Mouse (Mus musculus): ENCODE measurements around the gene Lrmda.
A peak's percentile ranks its signal among the peaks of the same experiment; 100 is the strongest.

Lrmda gene

DNA sequence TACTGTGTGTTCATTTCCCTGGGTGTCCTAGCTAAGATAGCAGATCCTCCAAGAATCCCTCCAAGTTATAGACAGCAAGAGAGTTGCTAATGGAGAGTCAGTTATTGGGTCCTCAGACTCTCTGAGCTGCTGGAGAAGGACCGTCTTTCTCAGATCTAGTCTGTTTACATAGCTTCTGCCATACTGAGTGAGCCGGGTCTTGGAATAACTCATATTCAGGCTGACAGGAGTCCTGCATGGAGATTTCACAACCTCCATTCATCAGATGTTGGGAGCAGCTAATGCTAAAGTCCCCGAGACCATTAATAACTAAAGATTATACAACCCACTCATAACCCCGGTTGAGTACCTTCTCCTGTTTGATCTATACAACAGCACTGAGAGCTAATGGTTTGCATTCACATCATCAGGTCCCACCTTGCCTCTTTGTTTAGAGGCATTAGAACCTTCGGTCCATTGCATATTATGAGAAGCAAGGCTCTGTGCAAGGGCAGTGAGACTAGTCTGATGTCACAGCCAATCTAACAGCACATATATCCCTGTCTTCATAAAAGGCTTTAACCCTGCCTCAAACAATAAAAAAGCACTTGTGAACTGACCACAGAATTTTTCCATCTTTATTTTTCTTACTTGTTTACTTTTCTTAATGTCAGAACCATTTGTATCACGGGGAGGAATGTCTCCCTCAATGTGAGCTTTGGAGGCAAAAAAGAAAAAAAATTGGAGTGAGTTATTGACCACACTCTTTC, 1037.9 kb downstream of the Lrmda start:
- peak; percentile 74 for DNase-seq (ENCODE audit: low read depth)

DNA sequence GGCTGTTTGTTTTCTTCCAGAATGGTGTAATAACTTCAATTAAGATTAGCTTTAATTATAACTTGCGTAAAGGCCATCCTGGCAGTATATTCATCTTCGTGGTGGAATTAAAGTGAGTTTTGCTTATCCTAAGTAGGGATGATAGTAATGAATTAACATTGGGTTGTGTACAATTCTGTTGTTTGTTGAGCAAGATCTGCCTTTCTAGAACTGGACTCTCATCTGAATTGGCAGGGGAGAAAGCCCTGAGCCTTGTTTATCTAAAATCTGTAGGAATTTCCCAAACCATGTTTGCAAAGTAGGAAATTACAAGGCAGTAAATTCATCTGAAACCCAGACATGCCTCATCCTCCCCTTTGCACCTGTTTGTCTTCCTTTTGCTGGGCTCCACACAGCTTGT, 1038.5 kb downstream of the Lrmda start:
- peak; percentile 35 for DNase-seq (ENCODE audit: low read depth)

DNA sequence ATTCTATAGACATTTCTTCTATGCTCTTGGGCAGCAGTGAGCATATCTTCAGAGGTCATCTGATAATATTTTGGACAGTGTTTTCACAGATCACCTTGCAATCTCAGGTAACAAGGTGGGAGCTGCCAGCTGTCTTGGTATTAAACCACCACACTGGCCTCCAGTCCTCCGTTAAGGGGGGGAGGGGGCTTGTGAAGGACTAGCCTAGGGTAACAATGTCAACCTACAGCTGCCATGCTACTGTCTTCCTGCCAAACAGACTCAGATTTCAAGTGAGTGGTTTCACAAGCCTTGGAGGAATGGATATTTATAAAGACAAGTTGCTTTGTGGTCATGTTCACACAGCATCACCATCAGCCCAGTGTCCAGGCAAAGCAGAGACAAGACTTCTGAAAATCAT, 1059.2 kb downstream of the Lrmda start:
- DNase-seq (ENCODE audit: low read depth): no peak

DNA sequence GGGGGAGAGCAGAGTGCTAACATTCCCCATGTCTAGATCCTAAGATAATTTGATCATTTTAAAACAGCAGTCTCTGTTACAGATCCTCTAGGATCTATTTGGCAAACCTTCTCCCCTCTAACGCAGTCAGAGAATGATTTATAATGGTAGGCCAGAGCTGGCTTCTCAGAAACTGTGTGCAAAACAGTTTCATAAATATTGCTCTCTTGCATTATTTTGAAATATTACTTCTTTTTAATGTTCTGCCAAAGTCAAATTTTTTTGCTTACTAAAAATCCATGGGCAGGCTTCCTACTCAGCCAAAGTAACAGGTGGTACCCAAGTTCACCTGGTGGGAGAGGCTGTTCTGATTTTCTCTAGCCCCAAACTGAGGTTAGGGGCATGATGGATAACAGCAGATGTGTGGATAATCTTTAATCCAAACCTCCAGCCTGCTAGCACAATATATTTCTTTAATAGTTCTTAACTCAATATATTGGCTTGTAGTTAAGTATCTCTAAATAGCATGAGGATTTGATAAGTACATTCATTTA, 1064.8 kb downstream of the Lrmda start:
- peak; percentile 66 for DNase-seq (ENCODE audit: low read depth)

DNA sequence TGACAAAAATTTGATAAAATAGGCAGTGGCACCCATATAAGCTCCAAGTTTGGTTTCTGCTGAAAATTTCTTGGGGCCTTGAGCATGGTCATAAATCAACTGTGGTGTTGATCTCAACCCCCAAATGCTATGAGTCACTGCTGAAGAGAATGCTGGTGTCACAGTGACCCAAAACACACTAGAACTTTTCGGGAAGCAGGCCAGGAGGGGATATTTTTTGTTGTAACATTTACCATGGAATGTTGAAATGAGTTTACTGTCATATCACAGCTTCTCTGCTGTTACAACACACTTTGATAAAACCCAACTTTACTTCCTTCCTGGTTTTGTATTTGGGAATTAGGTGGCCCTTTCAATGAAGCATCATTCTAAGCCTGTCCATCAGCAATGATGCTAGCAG, 1065.3 kb downstream of the Lrmda start:
- peak; percentile 89 for DNase-seq (ENCODE audit: low read depth)

DNA sequence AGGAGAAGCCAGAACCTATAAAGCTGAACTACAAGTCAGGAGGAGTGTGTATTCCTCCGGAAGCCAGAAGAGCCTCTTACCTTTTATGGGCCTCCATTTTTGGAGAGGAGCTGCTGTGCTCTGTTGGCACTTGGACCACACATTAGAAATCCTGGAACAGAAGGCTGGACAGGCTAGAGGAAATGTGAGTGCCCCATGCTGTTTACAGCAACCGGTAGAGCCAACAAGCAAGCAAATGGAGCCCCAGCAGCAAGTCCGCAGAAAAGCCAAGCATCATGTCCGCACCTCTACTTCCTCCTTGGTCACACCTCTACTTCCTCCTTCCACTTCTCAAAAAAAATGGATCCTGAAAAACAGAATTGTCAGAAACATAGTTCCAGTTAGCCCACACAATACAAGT, 1073.8 kb downstream of the Lrmda start:
- DNase-seq (ENCODE audit: low read depth): no peak

DNA sequence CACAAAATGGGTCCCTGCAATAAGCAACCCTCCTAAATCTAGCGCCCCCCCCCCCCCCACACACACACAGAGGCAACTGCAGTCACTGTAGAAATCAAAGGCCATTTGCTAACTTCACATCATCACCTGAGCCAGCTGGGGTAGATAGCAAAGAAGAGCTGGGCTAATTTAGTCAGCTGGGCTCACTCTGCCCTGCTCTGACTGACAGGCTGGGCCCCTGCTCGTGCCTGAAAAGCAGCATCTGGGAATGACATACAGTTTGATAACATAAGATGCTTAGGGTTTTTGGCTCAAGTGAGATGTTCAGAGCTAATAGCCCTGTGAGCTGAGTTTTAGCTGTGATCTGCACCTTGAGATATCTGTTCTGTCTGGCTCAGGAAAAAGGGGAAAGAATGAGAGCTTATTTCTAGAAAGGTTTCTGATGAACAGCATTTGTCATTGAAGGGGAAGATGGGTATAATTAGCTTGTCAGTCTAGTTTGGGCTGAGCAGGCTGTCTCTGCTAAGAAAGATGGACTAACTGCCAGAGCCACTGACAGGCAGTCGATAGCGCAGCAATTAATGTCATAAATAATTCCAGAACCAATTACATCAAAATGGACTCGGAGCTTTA, 1075.1 kb downstream of the Lrmda start:
- DNase-seq (ENCODE audit: low read depth): no peak

DNA sequence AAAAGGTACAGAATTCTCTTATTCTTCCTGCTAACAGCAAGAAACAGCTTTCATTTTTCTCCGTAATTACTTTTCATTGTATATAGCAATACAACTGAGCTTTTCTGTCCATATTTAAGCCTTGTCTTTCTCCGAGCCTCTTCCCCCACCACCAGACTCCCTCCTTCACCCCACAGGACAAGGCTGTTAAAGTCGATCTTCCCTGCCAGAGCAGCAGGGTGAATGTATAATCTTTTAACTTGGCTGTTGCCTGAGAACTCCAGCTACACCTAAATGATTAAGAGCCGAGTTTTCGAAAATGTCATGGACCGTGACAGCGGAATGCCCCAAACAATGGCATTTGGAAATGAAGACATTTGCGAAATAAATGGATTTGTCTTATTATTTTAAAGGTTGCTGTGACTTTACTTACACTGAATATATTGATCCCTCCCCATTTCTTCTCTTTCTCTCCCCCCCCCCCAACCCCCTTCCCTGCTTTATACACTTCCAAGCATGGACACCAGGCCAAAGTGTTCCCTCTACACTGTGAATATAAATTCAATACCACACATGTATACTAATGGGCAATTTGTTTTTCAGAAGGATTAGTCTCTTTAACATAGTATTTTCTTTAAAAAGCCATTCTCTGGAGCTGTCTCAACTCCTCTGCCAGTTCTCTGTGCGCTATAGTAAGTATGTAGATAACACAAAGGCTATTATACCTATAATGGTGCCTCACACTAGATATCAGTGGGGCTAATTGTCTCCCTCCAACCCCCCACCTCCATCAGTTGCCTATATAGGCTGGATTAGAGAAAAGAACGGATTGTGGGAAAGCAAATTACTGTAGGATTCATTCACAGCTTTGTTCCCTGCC, 1075.9 kb downstream of the Lrmda start:
- no peak for DNase-seq (ENCODE audit: low read depth)

DNA sequence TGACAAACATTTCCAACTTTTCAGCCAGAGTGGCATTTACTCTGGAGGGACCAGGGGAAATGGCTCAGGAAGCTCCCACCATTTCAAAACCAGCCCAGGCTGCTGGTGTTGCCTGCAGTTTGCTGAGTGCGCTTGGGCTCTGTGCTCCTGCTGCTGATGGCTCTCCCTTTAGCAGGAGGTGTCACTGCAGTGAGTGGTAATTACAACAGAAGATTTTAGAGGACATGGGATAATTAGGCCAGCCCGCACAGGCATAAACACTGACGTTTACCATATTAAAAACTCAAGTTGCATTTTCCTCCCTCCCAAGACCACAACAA, 1076.5 kb downstream of the Lrmda start:
- no peak for DNase-seq (ENCODE audit: low read depth)

DNA sequence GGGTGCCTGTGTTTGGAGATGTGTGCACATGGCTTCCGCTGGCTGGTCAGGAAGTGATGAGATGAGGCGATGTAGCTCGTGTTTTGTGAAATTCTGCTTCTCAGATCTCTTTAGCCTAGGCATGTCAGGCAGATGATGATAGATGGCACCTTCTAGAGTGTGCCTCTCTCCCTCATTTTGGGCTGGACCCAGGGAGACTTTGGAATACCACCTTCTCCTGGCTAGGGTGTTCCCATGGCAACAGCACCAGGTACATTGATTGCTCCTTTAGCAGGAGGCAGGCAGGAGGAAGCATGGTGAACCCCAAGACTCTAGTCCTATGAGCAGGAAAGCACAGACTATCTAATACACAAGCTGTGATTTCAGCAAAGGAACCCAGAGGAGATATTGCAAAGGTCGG, 1076.9 kb downstream of the Lrmda start:
- no peak for DNase-seq (ENCODE audit: low read depth)
